Mouse (Mus musculus) lung, adult 2 months (tissue): ENCODE results near the gene Ccl6.

Source experiments
- CTCF ChIP-seq: fragments of 200-500 bp; IDR thresholded peaks from 2 replicates; pipeline ENCODE4 v1.5.1; 2011; ENCODE audit warnings: mild to moderate bottlenecking, low read length, control low read depth; ENCODE audit not compliant: insufficient read depth
- POLR2A ChIP-seq: fragments of 200-500 bp; IDR thresholded peaks from 2 replicates; pipeline ENCODE4 v1.6.1; 2011; ENCODE audit warnings: low read depth, mild to moderate bottlenecking, control low read depth, low read length, borderline replicate concordance; ENCODE audit errors: extremely low read depth

GRCm38 (mm10) chr11:83628808-83629207, 35.9 kb upstream of the Ccl6 start:
- no peak for TF ChIP-seq CTCF
- TF ChIP-seq POLR2A, result no peak
